Mouse (Mus musculus) lung, adult 2 months (tissue): Measurements from ENCODE around the gene Bpifa5.

Source experiments
- CTCF ChIP-seq: fragments of 200-500 bp; IDR thresholded peaks from 2 replicates; pipeline ENCODE4 v1.5.1; 2011; ENCODE audit warnings: mild to moderate bottlenecking, low read length, control low read depth; ENCODE audit not compliant: insufficient read depth
- POLR2A ChIP-seq: fragments of 200-500 bp; IDR thresholded peaks from 2 replicates; pipeline ENCODE4 v1.6.1; 2011; ENCODE audit warnings: low read depth, mild to moderate bottlenecking, control low read depth, low read length, borderline replicate concordance; ENCODE audit errors: extremely low read depth

DNA sequence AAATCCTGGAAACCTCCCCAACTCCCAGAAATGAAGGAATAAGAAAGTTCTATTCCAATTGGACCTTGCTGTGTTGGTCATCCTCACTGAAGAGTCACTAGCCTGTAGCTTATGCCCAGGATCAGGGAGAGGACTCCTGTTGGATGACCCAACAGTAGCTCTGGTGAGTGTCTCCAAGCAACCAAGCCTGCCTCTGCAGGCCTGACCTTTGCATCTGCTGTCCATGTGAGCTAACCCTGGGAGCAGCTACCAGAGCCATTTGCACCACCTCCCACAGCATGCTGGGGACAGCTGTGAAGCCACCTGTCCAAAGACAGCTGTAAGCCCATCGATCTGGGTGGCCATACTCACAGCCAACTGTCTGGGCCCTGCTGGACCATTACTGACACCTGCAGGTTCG is 32.3 kb upstream of the Bpifa5 start, which contains the start of gene Bpifa3:
- no peak for TF ChIP-seq CTCF
- no peak for TF ChIP-seq POLR2A
